Mouse (Mus musculus): ENCODE data around the gene 2700049A03Rik. TPM values are rescaled to one million over a fixed set of nuclear protein-coding genes. Genes with fewer than 3 reads are reported as not detected.

Gene 2700049A03Rik
- total RNA-seq (2023) = 10 to 100 TPM; 12.4 to 15.8 TPM

DNA sequence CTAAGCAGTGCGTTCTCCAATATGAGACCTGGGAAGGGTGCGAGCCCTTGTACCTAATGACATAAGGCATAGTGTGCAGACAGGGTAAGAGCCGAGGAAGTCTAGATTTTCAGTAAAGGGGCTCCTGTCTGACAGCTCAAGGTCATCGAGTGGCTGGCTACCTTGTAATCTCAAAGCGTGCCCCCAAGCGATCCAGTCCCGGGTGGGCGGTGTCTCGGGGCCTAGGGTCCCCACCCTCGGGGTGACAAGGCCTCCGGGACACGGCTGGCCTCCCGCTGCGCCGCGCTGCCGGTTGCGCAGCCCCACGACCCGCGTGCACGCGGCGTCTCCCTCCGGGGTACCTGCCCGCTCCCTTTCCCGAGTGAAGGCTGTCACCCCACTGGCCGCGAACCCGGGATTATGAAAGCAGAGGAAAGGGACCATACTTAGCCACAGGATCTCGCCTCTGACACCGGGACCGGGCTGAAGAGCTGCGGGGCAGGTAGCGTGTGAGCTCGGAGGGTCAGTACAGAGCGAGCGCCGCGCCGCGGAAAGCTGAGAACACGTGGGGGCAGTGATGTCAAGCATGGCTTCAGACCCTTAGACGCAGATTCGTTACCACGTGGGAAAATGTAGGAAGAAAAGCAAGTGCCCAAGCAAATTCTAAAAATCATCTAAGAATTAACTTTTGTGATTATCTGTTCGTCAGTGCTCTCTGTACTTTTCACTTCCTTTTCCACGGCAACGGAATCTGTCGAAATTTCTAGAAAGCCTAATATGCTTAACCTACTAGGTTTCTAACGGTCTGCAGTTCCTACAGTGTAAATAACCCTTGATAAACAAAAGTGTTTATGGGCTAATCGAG, at the start of gene 2700049A03Rik, which contains the start of gene Timm9:
Gene 2700049A03Rik, plus strand, starts transcription at position 719 of the 844 bp plus-strand sequence.
Gene Timm9, minus strand, starts transcription at position 555 of the 844 bp plus-strand sequence.

DNA sequence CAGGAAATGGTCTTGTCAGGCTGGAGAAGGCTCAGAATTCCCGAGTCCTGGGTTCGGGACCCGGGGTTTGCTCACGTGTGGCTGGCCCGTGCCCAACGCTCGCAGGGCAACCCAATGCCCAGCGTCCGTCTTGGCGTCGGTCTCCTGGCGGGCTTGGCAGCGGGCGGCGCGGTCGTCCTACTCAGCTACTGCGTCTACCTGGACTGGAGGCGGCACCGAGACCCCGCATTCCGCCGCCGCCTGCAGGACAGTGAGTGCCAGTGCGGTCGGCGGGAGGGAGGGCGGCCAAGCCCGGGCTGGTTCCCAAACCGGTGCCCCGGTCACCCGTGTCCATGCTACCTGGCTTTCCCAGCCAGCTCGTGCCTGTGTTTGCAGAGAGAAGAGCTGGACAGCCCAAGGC, 25.3 kb upstream of the 2700049A03Rik start, which contains the start of gene Tomm20l:
Gene Tomm20l, plus strand, starts transcription at position 98 of the 400 bp plus-strand sequence.

Other genes starting within 250 kb of the 2700049A03Rik start
- 100 to 1,000 TPM; 125 to 140 TPM for gene Actr10, start 199.0 kb upstream of the 2700049A03Rik start, total RNA-seq (2023)
- gene Psma3, start 162.2 kb upstream of the 2700049A03Rik start, total RNA-seq (2023) = 100 to 1,000 TPM; 196 to 235 TPM
- 100 to 1,000 TPM in 1 of 2 experiments, 10 to 100 TPM in 1; 99.0 to 101 TPM for gene Arid4a, start 120.9 kb upstream of the 2700049A03Rik start, total RNA-seq (2023)
- gene Tomm20l, start 25.4 kb upstream of the 2700049A03Rik start, total RNA-seq (2023) = not detected
- gene Timm9, start 164 bp upstream of the 2700049A03Rik start, total RNA-seq (2023) = 10 to 100 TPM; 41.3 to 44.8 TPM
- under 1 TPM; 0.24 to 0.58 TPM for gene Dact1, start 173.0 kb downstream of the 2700049A03Rik start, total RNA-seq (2023)

Data from T-cell, adult 66 days (primary cell).